Mouse (Mus musculus) intestine, embryonic 16.5 days (tissue): ENCODE data around the gene Siah2. TPM values are rescaled to one million over a fixed set of nuclear protein-coding genes. Genes with fewer than 3 reads are reported as not detected.

Experiments used
- ATAC-seq: fragments of 200-750 bp; cut with Nextera tagmentation; 2 replicates; pipeline ENCODE4 v1.8.0; 2017; ENCODE audit warnings: moderate TSS enrichment, moderate library complexity
- H3K27ac ChIP-seq: fragments of 300-500 bp; sonication (generic); 2 replicates; pipeline ENCODE4 v1.5.1; 2014; ENCODE audit warnings: mild to moderate bottlenecking, low read length
- H3K27me3 ChIP-seq: fragments of 300-500 bp; sonication (generic); replicated peaks from 2 replicates; pipeline ENCODE4 v1.6.1; 2014; ENCODE audit warnings: low read length, control low read depth, mixed read lengths; ENCODE audit not compliant: control insufficient read depth, insufficient read depth
- H3K36me3 ChIP-seq: fragments of 300-500 bp; sonication (generic); 2 replicates; pipeline ENCODE4 v1.6.1; 2014; ENCODE audit warnings: low read length, control low read depth; ENCODE audit not compliant: control insufficient read depth, insufficient read depth
- H3K4me1 ChIP-seq: fragments of 300-500 bp; sonication (generic); 2 replicates; pipeline ENCODE4 v1.6.1; 2014; ENCODE audit warnings: low read length, control low read depth, mixed read lengths; ENCODE audit not compliant: control insufficient read depth, insufficient read depth
- H3K4me2 ChIP-seq: fragments of 300-500 bp; sonication (generic); 2 replicates; pipeline ENCODE4 v1.6.1; 2014; ENCODE audit warnings: low read depth, low read length, control low read depth
- H3K4me3 ChIP-seq: fragments of 300-500 bp; sonication (generic); 2 replicates; pipeline ENCODE4 v1.5.1; 2014; ENCODE audit warnings: mild to moderate bottlenecking, low read length
- H3K9ac ChIP-seq: fragments of 300-500 bp; sonication (generic); 2 replicates; pipeline ENCODE4 v1.6.1; 2014; ENCODE audit warnings: low read depth, low read length
- H3K9me3 ChIP-seq: fragments of 300-500 bp; sonication (generic); 2 replicates; pipeline ENCODE4 v1.6.1; 2016; ENCODE audit warnings: low read length, control low read depth; ENCODE audit not compliant: control insufficient read depth
- WGBS: fragments of 180-500 bp; shearing (Covaris S2); extraction: QIAGEN DNeasy Blood & Tissue Kit; methylation state at CpG from one replicate; pipeline ENCODE4 v1.1.7; 2014; 5-methylcytosine and 5-hydroxymethylcytosine counted together
- polyA plus RNA-seq: library from polyadenylated mRNA; unstranded; fragments of >200 nt; fragmentation: Nextera tagmentation; extraction: Ambion mirVana; gene quantifications from 2 replicates; pipeline ENCODE4 v1.2.1, GENCODE M21; 2015

Siah2 gene
- polyA plus RNA-seq, result 1.9 and 3.9 TPM in 2 replicates

GRCm38 (mm10) chr3:58691997-58692721, at the start of gene Siah2:
Gene Siah2, minus strand, starts transcription at chr3:58692400.
- H3K4me2 ChIP-seq, result peak within 1 kb of the TSS; percentile 91
- no peaks in the 10 kb centered on the region for H3K9me3 ChIP-seq
- no peaks in the 10 kb centered on the region for H3K27me3 ChIP-seq
- under 1% methylated on average over 78 of the region's 87 CpGs for WGBS
- H3K4me1 ChIP-seq, result peaks cover 13% of the 10 kb centered on the region
- ATAC-seq, result peak; percentile 92
- peak within 1 kb of the TSS; percentile 90 for H3K27ac ChIP-seq
- H3K4me3 ChIP-seq, result peak within 1 kb of the TSS; percentile 87
- no peaks in the 10 kb centered on the region for H3K36me3 ChIP-seq
- peak within 1 kb of the TSS; percentile 92 for H3K9ac ChIP-seq

- 70% methylated on average over 2 of the region's 2 CpGs for WGBS
- no peak overlapping the region for H3K4me3 ChIP-seq
- H3K4me1 ChIP-seq, result no peaks in the 10 kb centered on the region
- no peak for ATAC-seq
- H3K27ac ChIP-seq, result no peak overlapping the region
- no peak overlapping the region for H3K9ac ChIP-seq
- H3K4me2 ChIP-seq, result no peak overlapping the region
- H3K36me3 ChIP-seq, result no peaks in the 10 kb centered on the region
- no peaks in the 10 kb centered on the region for H3K27me3 ChIP-seq
- no peaks in the 10 kb centered on the region for H3K9me3 ChIP-seq
Measured at GRCm38 (mm10) chr3:58739536-58739935, 47.3 kb upstream of the Siah2 start.

- no peak for ATAC-seq
- H3K27me3 ChIP-seq, result no peaks in the 10 kb centered on the region
- H3K9ac ChIP-seq, result no peak overlapping the region
- no peaks in the 10 kb centered on the region for H3K36me3 ChIP-seq
- H3K4me3 ChIP-seq, result no peak overlapping the region
- H3K9me3 ChIP-seq, result no peaks in the 10 kb centered on the region
- no peak overlapping the region for H3K4me2 ChIP-seq
- no peaks in the 10 kb centered on the region for H3K4me1 ChIP-seq
- no peak overlapping the region for H3K27ac ChIP-seq
- 21% methylated on average over 6 of the region's 6 CpGs for WGBS
Measured at GRCm38 (mm10) chr3:58738346-58739089, 46.3 kb upstream of the Siah2 start.

GRCm38 (mm10) chr3:58731520-58731919, 39.3 kb upstream of the Siah2 start:
- H3K4me1 ChIP-seq, result no peaks in the 10 kb centered on the region
- H3K4me3 ChIP-seq, result no peak overlapping the region
- H3K9ac ChIP-seq, result no peak overlapping the region
- H3K27me3 ChIP-seq, result no peaks in the 10 kb centered on the region
- H3K36me3 ChIP-seq, result no peaks in the 10 kb centered on the region
- no peaks in the 10 kb centered on the region for H3K9me3 ChIP-seq
- H3K4me2 ChIP-seq, result no peak overlapping the region
- H3K27ac ChIP-seq, result no peak overlapping the region
- WGBS, result 72% methylated on average over 5 of the region's 5 CpGs
- no peak for ATAC-seq

GRCm38 (mm10) chr3:58730580-58730979, 38.4 kb upstream of the Siah2 start:
- Histone ChIP-seq H3K4me1 (no peaks in the 10 kb centered on the region), H3K9ac (no peak overlapping the region), H3K4me3 (no peak overlapping the region), H3K4me2 (no peak overlapping the region), H3K27ac (no peak overlapping the region), H3K36me3 (no peaks in the 10 kb centered on the region), H3K27me3 (no peaks in the 10 kb centered on the region), H3K9me3 (no peaks in the 10 kb centered on the region)
- WGBS, result 87% methylated on average over 3 of the region's 3 CpGs
- no peak for ATAC-seq

GRCm38 (mm10) chr3:58729549-58729948, 37.3 kb upstream of the Siah2 start:
- no peak overlapping the region for H3K9ac ChIP-seq
- no peak overlapping the region for H3K4me3 ChIP-seq
- H3K4me1 ChIP-seq, result no peaks in the 10 kb centered on the region
- H3K27me3 ChIP-seq, result no peaks in the 10 kb centered on the region
- no peak overlapping the region for H3K4me2 ChIP-seq
- no peak for ATAC-seq
- no peaks in the 10 kb centered on the region for H3K36me3 ChIP-seq
- no peaks in the 10 kb centered on the region for H3K9me3 ChIP-seq
- H3K27ac ChIP-seq, result no peak overlapping the region

- H3K4me1 ChIP-seq, result no peaks in the 10 kb centered on the region
- H3K27ac ChIP-seq, result no peak overlapping the region
- H3K4me2 ChIP-seq, result no peak overlapping the region
- WGBS, result 84% methylated on average over 4 of the region's 4 CpGs
- no peaks in the 10 kb centered on the region for H3K27me3 ChIP-seq
- H3K36me3 ChIP-seq, result no peaks in the 10 kb centered on the region
- H3K9me3 ChIP-seq, result no peaks in the 10 kb centered on the region
- H3K9ac ChIP-seq, result no peak overlapping the region
- no peak overlapping the region for H3K4me3 ChIP-seq
- no peak for ATAC-seq
Measured at GRCm38 (mm10) chr3:58727601-58728000, 35.4 kb upstream of the Siah2 start.

- 62% methylated on average over 3 of the region's 3 CpGs for WGBS
- H3K9ac ChIP-seq, result no peak overlapping the region
- no peaks in the 10 kb centered on the region for H3K4me1 ChIP-seq
- H3K4me3 ChIP-seq, result no peak overlapping the region
- no peak overlapping the region for H3K4me2 ChIP-seq
- H3K9me3 ChIP-seq, result no peaks in the 10 kb centered on the region
- no peaks in the 10 kb centered on the region for H3K36me3 ChIP-seq
- no peaks in the 10 kb centered on the region for H3K27me3 ChIP-seq
- H3K27ac ChIP-seq, result no peak overlapping the region
- ATAC-seq, result no peak
Measured at GRCm38 (mm10) chr3:58727012-58727411, 34.8 kb upstream of the Siah2 start.

GRCm38 (mm10) chr3:58726374-58726773, 34.2 kb upstream of the Siah2 start:
- H3K27ac ChIP-seq, result no peak overlapping the region
- H3K4me1 ChIP-seq, result no peaks in the 10 kb centered on the region
- no peaks in the 10 kb centered on the region for H3K36me3 ChIP-seq
- H3K27me3 ChIP-seq, result no peaks in the 10 kb centered on the region
- ATAC-seq, result no peak
- no peaks in the 10 kb centered on the region for H3K9me3 ChIP-seq
- no peak overlapping the region for H3K4me2 ChIP-seq
- WGBS, result 75% methylated on average over 3 of the region's 3 CpGs
- no peak overlapping the region for H3K4me3 ChIP-seq
- H3K9ac ChIP-seq, result no peak overlapping the region
